Mouse (Mus musculus) neutrophil, adult 59 days (primary cell): ENCODE measurements around the gene Opalin. TPM values are rescaled to one million over a fixed set of nuclear protein-coding genes. Genes with fewer than 3 reads are reported as not detected.

Experiments used
- total RNA-seq, 2 experiments: library from RNA; stranded (reverse); gene quantifications; 1 replicate in 1 of 2; 2 replicates in 1 of 2; pipeline ENCODE4 v1.2.4; 2023

Opalin gene
- not detected for total RNA-seq

GRCm38 (mm10) chr19:41076906-41077305 is at the start of gene Opalin:
TSS of gene Opalin (minus strand) at chr19:41077113.

DNA sequence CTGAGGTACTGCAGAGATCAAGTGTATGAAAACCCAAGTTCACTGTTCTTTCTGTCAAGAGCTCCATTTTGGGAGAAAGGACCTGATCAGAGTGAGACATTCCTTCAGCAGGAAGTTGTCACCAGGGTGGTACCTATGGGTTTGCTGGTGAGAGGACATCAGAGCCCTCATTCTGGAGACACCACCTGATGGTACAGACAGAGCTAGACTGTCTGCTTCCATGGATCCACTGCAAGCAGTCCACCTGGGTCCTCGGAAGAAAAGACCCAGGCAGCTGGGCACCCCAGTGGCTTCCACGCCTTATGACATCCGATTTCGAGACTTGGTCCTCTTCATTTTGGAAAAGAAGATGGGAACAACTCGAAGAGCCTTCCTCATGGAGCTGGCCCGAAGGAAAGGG is 47.7 kb downstream of the Opalin start, which contains the start of gene Dntt:
TSS of gene Dntt (plus strand) at position 57 of the 400 bp plus-strand sequence.

Other genes with a start within 250 kb of the Opalin start
- gene Ccnj, start 245.8 kb downstream of the Opalin start, total RNA-seq, result 1 to 10 TPM; 5.4 to 6.2 TPM
- gene Zfp518a, start 182.4 kb downstream of the Opalin start, total RNA-seq, result 10 to 100 TPM; 19.0 to 22.2 TPM
- 1 to 10 TPM; 6.2 to 8.6 TPM for gene Blnk, start 82.6 kb downstream of the Opalin start, total RNA-seq
- gene Dntt, start 47.8 kb downstream of the Opalin start, total RNA-seq, result 1 to 10 TPM; 2.9 to 4.3 TPM
- not detected for gene Tll2, start 129.7 kb upstream of the Opalin start, total RNA-seq
- gene Tm9sf3, start 186.9 kb upstream of the Opalin start, total RNA-seq, result 10 to 100 TPM; 83.0 to 94.9 TPM